Mouse (Mus musculus): ENCODE results near the gene Alkbh5. TPM values are rescaled to one million over a fixed set of nuclear protein-coding genes. Genes with fewer than 3 reads are reported as not detected.

The Alkbh5 gene
- total and polyA plus RNA-seq, 3 experiments: 39.6 to 55.0 (median 42.7) TPM

DNA sequence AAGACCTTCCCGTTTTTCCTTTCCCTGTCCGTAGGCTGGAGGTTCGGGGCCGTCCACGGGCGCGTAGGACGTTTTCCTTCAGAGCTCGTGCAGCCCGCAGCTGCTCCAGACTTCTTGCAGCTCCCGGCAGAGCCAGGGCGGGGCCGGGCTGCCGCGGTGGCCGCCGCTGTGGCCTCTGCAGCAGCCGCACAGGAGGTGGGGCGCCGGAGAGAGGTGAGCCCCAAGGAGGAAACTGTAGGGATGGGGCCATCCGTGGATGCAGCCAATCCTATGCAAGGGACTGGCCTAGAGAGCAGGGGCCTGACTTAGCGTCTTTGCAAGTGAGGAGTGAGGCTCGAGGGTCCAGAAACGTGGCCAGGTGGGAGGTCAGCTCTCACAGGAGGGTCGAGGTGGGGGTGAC, 26.7 kb upstream of the Alkbh5 start:
- Histone ChIP-seq H3K4me3 (replicated peaks in 1 of 3; ENCODE audit: low read depth in 2 of 3, low read length in 2 of 3, poor library complexity in 1 of 3) (no peak overlapping the region), H3K27me3 (replicated peaks) (peaks cover 79% of the 10 kb centered on the region), H3K79me2 (replicated peaks; ENCODE audit: control insufficient read depth, extremely low read depth, insufficient read depth, poor library complexity, severe bottlenecking) (no peaks in the 10 kb centered on the region), H3K4me2 (ENCODE audit: insufficient read depth, low read depth, poor library complexity, severe bottlenecking) (no peak overlapping the region), H3K9me3 (replicated peaks; ENCODE audit: low read length) (no peaks in the 10 kb centered on the region), H3K27ac (ENCODE audit: insufficient read depth, low read depth) (no peak overlapping the region), H3K4me1 (ENCODE audit: control insufficient read depth in 1 of 2, insufficient read depth in 2 of 2) (no peaks in the 10 kb centered on the region), H3K36me3 (replicated peaks in 1 of 2; ENCODE audit: control insufficient read depth in 1 of 2, insufficient read depth in 1 of 2, low read length in 1 of 2) (no peaks in the 10 kb centered on the region), H3K9ac (ENCODE audit: insufficient read depth, low read depth) (no peak overlapping the region)
- in situ Hi-C loops (cut with MboI; ENCODE audit: low pct_ligation_motif_present, low pct_unique_long_range_greater_than_20kb, low sequenced_read_pairs): no loop called here
- dilution Hi-C loops (cut with MboI; ENCODE audit: extremely low pct_ligation_motif_present, extremely low pct_unique_long_range_greater_than_20kb, low sequenced_read_pairs): no loop called here
- no peak for DNase-seq (ENCODE audit: extremely low read depth)
- TF ChIP-seq IRF4 (IDR thresholded peaks at IDR 0.05; ENCODE audit: low read depth, low read length) (no peak), GABPA (IDR thresholded peaks at IDR 0.05; ENCODE audit: insufficient replicate concordance, low read depth, low read length) (no peak), ZKSCAN1 (IDR thresholded peaks at IDR 0.05; ENCODE audit: borderline replicate concordance, low read depth, low read length) (no peak), CHD2 (IDR thresholded peaks at IDR 0.05; ENCODE audit: low read length) (no peak), MAX (IDR thresholded peaks at IDR 0.05; ENCODE audit: low read length) (no peak), TCF12 (IDR thresholded peaks at IDR 0.05; ENCODE audit: low read depth, low read length) (no peak), POLR2AphosphoS2 (IDR thresholded peaks at IDR 0.05; ENCODE audit: low read depth, low read length) (no peak), SIN3A (IDR thresholded peaks at IDR 0.05; ENCODE audit: low read length) (no peak), SMC3 (IDR thresholded peaks at IDR 0.05; ENCODE audit: low read depth, low read length) (no peak), KAT2A (IDR thresholded peaks at IDR 0.05; ENCODE audit: insufficient replicate concordance, low read length) (no peak)

- in situ Hi-C loops (cut with MboI; ENCODE audit: low pct_ligation_motif_present, low pct_unique_long_range_greater_than_20kb, low sequenced_read_pairs) (no loop called here), dilution Hi-C loops (cut with MboI; ENCODE audit: extremely low pct_ligation_motif_present, extremely low pct_unique_long_range_greater_than_20kb, low sequenced_read_pairs) (no loop called here)
- DNase-seq (ENCODE audit: extremely low read depth): no peak
Observed at GRCm38 (mm10) chr11:60511893-60512292, 24.3 kb upstream of the Alkbh5 start.

More at GRCm38 (mm10) chr11:60511893-60512292, 24.3 kb upstream of the Alkbh5 start:
- peaks cover 3% of the 10 kb centered on the region for H3K9me3 ChIP-seq (replicated peaks; ENCODE audit: low read length)
- H3K4me2 ChIP-seq (ENCODE audit: insufficient read depth, low read depth, poor library complexity, severe bottlenecking): no peak overlapping the region
- no peaks in the 10 kb centered on the region for H3K4me1 ChIP-seq (ENCODE audit: control insufficient read depth in 1 of 2, insufficient read depth in 2 of 2)
- no peak overlapping the region for H3K27ac ChIP-seq (ENCODE audit: insufficient read depth, low read depth)
- no peaks in the 10 kb centered on the region for H3K36me3 ChIP-seq (replicated peaks in 1 of 2; ENCODE audit: control insufficient read depth in 1 of 2, insufficient read depth in 1 of 2, low read length in 1 of 2)
- TF ChIP-seq MEF2A (IDR thresholded peaks at IDR 0.05; ENCODE audit: borderline replicate concordance, low read depth, low read length) (no peak), POLR2A (IDR thresholded peaks at IDR 0.05; ENCODE audit: low read depth, low read length) (no peak), ZKSCAN1 (IDR thresholded peaks at IDR 0.05; ENCODE audit: borderline replicate concordance, low read depth, low read length) (no peak), ZMIZ1 (IDR thresholded peaks at IDR 0.05; ENCODE audit: low read depth, low read length) (no peak), RAD21 (IDR thresholded peaks at IDR 0.05; ENCODE audit: low read depth, low read length) (no peak), MYC (IDR thresholded peaks at IDR 0.05; ENCODE audit: low read depth, low read length) (no peak), USF2 (conservative IDR thresholded peaks at IDR 0.05; ENCODE audit: low read depth, low read length) (no peak), GABPA (IDR thresholded peaks at IDR 0.05; ENCODE audit: insufficient replicate concordance, low read depth, low read length) (no peak), USF1 (IDR thresholded peaks at IDR 0.05; ENCODE audit: low read depth, low read length) (no peak), TCF12 (IDR thresholded peaks at IDR 0.05; ENCODE audit: low read depth, low read length) (no peak), EP300 (IDR thresholded peaks at IDR 0.05; ENCODE audit: low read length) (no peak), KAT2A (IDR thresholded peaks at IDR 0.05; ENCODE audit: insufficient replicate concordance, low read length) (no peak), E2F4 (IDR thresholded peaks at IDR 0.05; ENCODE audit: insufficient replicate concordance, low read depth, low read length) (no peak), ZNF384 (IDR thresholded peaks at IDR 0.05; ENCODE audit: low read depth, low read length) (no peak), MAZ (IDR thresholded peaks at IDR 0.05; ENCODE audit: low read depth, low read length) (no peak), IRF4 (IDR thresholded peaks at IDR 0.05; ENCODE audit: low read depth, low read length) (no peak), JUND (conservative IDR thresholded peaks at IDR 0.05; ENCODE audit: low read depth, low read length) (no peak), MAX (IDR thresholded peaks at IDR 0.05; ENCODE audit: low read length) (no peak), JUN (IDR thresholded peaks at IDR 0.05; ENCODE audit: insufficient read depth, low read depth, low read length) (no peak), CHD2 (IDR thresholded peaks at IDR 0.05; ENCODE audit: low read length) (no peak)
- peaks cover 64% of the 10 kb centered on the region for H3K27me3 ChIP-seq (replicated peaks)
- no peak overlapping the region for H3K4me3 ChIP-seq (replicated peaks in 1 of 3; ENCODE audit: low read depth in 2 of 3, low read length in 2 of 3, poor library complexity in 1 of 3)
- no peaks in the 10 kb centered on the region for H3K79me2 ChIP-seq (replicated peaks; ENCODE audit: control insufficient read depth, extremely low read depth, insufficient read depth, poor library complexity, severe bottlenecking)
- no peak overlapping the region for H3K9ac ChIP-seq (ENCODE audit: insufficient read depth, low read depth)

All from CH12.LX (cell line).